Mouse (Mus musculus) megakaryocyte, embryonic 14.5 days (primary cell): Measurements from ENCODE around the gene Ggt1.

Source experiments
- FLI1 ChIP-seq: IDR thresholded peaks from 2 replicates; pipeline ENCODE4 v1.6.1; 2012; ENCODE audit warnings: low read length, inconsistent platforms, mixed read lengths
- GATA1 ChIP-seq: IDR thresholded peaks from 3 replicates; pipeline ENCODE4 v1.6.1; 2012; ENCODE audit warnings: mixed read lengths, low read length, inconsistent platforms, borderline replicate concordance

DNA sequence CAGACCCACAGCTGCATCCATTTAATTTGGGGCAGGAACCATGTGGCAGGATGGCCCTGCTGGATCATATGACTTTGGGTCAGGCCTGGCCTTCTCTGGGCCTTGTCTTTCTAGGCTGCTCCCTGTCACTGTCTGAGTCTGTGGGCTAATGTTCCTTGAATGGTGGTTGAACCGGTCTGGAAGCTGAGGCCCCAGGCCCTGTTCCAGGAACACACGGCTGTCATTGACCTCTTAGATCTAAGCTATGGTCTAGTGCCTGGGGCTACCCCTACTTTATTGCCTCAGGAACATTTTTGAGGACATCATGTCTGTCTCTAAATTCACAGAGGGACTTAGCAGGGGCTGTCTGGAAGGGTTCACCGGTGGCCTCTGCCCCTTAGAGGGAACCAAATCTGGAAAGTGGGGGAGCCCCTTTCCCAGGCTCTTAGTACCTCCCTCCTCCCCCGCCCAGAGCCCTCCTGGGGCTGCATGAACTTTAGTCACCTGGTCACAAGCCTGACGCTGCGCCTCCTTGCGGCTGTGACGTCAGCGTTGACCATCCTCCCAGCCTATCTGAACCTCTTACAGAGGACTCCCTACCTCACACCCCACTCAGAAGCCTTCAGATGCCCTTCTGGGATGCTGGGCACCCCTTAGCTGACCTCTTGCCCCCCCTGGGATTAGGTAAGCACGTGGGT, 9.7 kb downstream of the Ggt1 start:
- TF ChIP-seq GATA1 (no peak), FLI1 (no peak)
